Mouse (Mus musculus): Measurements from ENCODE around the gene Gm14180. TPM values are rescaled to one million over a fixed set of nuclear protein-coding genes. Genes with fewer than 3 reads are reported as not detected.
"Not testable (repeated sequence)": the region's sequence is repeated elsewhere in the genome, so short reads cannot be mapped to it uniquely, and the experiment has no call there.

Gm14180 gene
- not detected in 2 replicates for polyA plus RNA-seq (2015; fragmentation: Nextera tagmentation; extraction: Ambion mirVana)

DNA sequence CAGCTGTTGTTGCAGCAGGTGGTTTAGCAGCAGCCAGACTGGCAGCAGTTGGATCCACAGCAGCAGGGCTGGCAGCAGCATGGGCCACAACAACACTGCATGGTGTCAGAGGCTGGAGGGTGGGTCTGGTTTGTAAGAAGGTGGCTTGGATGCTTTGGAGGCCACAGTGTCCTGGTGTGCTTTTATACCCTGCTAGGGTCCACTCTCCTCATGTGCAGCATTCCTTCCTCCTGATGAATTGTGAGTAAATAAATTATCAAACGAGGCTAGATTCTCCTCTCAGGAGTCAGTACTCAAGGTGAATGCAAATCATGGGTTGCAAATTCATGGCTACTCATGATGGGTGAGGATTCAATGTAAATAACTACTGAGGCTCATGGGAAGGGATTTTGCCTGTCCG is at the start of gene Gm14180:
TSS of gene Gm14180 (minus strand) at position 101 of the 400 bp plus-strand sequence.
- H3K27ac ChIP-seq, result no peak within 1 kb of the TSS
- H3K9ac ChIP-seq, result no peak within 1 kb of the TSS
- no peaks in the 10 kb centered on the region for H3K9me3 ChIP-seq (replicated peaks)
- no peaks in the 10 kb centered on the region for H3K36me3 ChIP-seq
- 68% methylated on average over 2 of the region's 2 CpGs for WGBS
- H3K4me3 ChIP-seq (replicated peaks), result no peak within 1 kb of the TSS
- no peak within 1 kb of the TSS for H3K4me2 ChIP-seq
- ATAC-seq (replicated peaks; ENCODE audit: low FRiP score), result no peak
- H3K27me3 ChIP-seq, result no peaks in the 10 kb centered on the region
- H3K4me1 ChIP-seq, result no peaks in the 10 kb centered on the region

DNA sequence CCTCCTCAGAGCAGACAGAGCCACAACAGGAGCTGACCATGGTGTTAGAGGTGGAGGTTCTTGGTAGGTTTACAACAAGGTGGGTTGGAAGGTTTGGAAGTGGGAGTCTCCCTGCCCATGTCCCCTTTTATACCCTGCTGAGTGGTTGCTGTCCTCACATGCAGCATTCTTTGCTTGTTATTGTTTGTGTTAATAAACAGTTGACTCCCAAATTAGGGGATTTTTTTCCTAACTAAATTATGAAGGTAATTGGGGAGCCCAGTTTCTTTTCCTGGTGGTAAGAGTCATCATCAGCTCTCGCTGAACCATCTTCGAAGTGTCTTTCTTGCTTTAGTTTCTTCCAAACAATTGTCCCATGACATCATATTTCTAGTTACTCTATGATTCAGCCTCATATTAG is 46.5 kb upstream of the Gm14180 start, which contains the start of gene Krtap4-8:
TSS of gene Krtap4-8 (minus strand) at position 101 of the 400 bp plus-strand sequence.
- Histone ChIP-seq H3K4me2 (no peak within 1 kb of the TSS), H3K27me3 (no peaks in the 10 kb centered on the region), H3K36me3 (no peaks in the 10 kb centered on the region), H3K9me3 (replicated peaks) (no peaks in the 10 kb centered on the region), H3K4me1 (peaks cover 5% of the 10 kb centered on the region; the same call in 1 of the 2 replicates), H3K9ac (no peak within 1 kb of the TSS), H3K4me3 (replicated peaks) (no peak within 1 kb of the TSS), H3K27ac (no peak within 1 kb of the TSS)
- no peak for ATAC-seq (replicated peaks; ENCODE audit: low FRiP score)
- 93% methylated on average over 2 of the region's 2 CpGs for WGBS

DNA sequence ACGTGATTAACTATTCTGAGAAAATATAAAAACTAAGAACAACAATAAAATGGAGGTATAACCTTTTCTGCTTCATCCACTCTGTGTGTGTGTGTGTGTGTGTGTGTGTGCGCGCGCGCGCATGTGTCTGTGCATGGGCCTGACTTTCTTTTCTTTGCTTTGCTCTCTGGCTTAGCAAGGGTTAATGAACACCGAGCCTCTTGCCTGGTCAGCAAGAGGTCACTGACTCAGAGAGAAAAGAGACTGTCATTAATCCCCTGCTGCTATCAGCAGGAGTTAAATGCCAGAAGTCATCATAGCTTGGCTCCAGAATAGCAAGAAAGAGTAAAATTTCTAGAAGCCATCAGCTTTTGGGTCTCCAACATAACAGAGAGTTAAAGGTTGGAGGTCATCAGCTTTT is 44.3 kb upstream of the Gm14180 start:
- Histone ChIP-seq H3K9ac (no peak overlapping the region), H3K36me3 (no peaks in the 10 kb centered on the region), H3K4me3 (replicated peaks) (no peak overlapping the region), H3K27ac (no peak overlapping the region), H3K4me1 (peaks cover 5% of the 10 kb centered on the region; the same call in 1 of the 2 replicates), H3K9me3 (replicated peaks) (no peaks in the 10 kb centered on the region), H3K4me2 (no peak overlapping the region), H3K27me3 (no peaks in the 10 kb centered on the region)
- no peak for ATAC-seq (replicated peaks; ENCODE audit: low FRiP score)
- WGBS, result 65% methylated on average over 7 of the region's 7 CpGs

- not testable (repeated sequence) for H3K4me2 ChIP-seq; H3K36me3 ChIP-seq; H3K4me1 ChIP-seq; H3K27me3 ChIP-seq; H3K4me3 ChIP-seq (replicated peaks); ATAC-seq (replicated peaks; ENCODE audit: low FRiP score); H3K9ac ChIP-seq; H3K9me3 ChIP-seq (replicated peaks); H3K27ac ChIP-seq
Observed at GRCm38 (mm10) chr11:99772813-99773212, 38.7 kb upstream of the Gm14180 start, which contains the start of gene Gm11595. TSS of gene Gm11595 (minus strand) at chr11:99772913.

- H3K9me3 ChIP-seq (replicated peaks), result no peaks in the 10 kb centered on the region
- no peak for ATAC-seq (replicated peaks; ENCODE audit: low FRiP score)
- 75% methylated on average over 2 of the region's 2 CpGs for WGBS
- no peak overlapping the region for H3K9ac ChIP-seq
- H3K36me3 ChIP-seq, result no peaks in the 10 kb centered on the region
- H3K4me3 ChIP-seq (replicated peaks), result no peak overlapping the region
- H3K27ac ChIP-seq, result no peak overlapping the region
- H3K27me3 ChIP-seq, result no peaks in the 10 kb centered on the region
- no peaks in the 10 kb centered on the region for H3K4me1 ChIP-seq
- no peak overlapping the region for H3K4me2 ChIP-seq
Observed at GRCm38 (mm10) chr11:99768410-99768809, 34.3 kb upstream of the Gm14180 start.

GRCm38 (mm10) chr11:99758877-99759276 is 24.8 kb upstream of the Gm14180 start:
- no peak overlapping the region for H3K4me3 ChIP-seq (replicated peaks)
- no peaks in the 10 kb centered on the region for H3K4me1 ChIP-seq
- H3K9me3 ChIP-seq (replicated peaks), result no peaks in the 10 kb centered on the region
- no peak overlapping the region for H3K4me2 ChIP-seq
- H3K27me3 ChIP-seq, result no peaks in the 10 kb centered on the region
- no peak overlapping the region for H3K9ac ChIP-seq
- H3K27ac ChIP-seq, result no peak overlapping the region
- ATAC-seq (replicated peaks; ENCODE audit: low FRiP score), result no peak
- WGBS, result 95% methylated on average over 1 of the region's 1 CpGs
- no peaks in the 10 kb centered on the region for H3K36me3 ChIP-seq

- H3K9ac ChIP-seq, result no peak overlapping the region
- H3K9me3 ChIP-seq (replicated peaks), result no peaks in the 10 kb centered on the region
- no peak overlapping the region for H3K4me2 ChIP-seq
- H3K27me3 ChIP-seq, result no peaks in the 10 kb centered on the region
- no peaks in the 10 kb centered on the region for H3K36me3 ChIP-seq
- 64% methylated on average over 3 of the region's 3 CpGs for WGBS
- no peak overlapping the region for H3K4me3 ChIP-seq (replicated peaks)
- no peak for ATAC-seq (replicated peaks; ENCODE audit: low FRiP score)
- no peak overlapping the region for H3K27ac ChIP-seq
- no peaks in the 10 kb centered on the region for H3K4me1 ChIP-seq
Observed at GRCm38 (mm10) chr11:99743985-99744384, 9.9 kb upstream of the Gm14180 start.

DNA sequence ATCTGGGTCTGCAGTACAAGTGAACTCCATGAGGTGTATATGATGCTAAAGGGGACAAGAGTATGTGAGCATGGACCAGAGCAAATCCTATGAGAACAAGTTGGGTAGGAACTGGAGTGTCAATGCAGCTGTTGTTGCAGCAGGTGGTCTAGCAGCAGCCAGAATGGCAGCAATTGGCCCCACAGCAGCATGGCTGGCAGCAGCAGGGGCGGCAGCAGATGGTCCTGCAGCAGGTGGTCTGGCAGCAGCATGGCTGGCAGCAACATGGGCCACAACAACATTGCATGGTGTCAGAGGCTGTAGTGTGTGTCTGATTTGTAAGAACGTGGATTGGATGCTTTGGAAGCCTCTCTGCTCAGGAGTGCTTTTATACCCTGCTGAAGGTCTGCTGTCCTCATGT is 10.0 kb downstream of the Gm14180 start:
- Histone ChIP-seq H3K9me3 (replicated peaks) (no peaks in the 10 kb centered on the region), H3K4me3 (replicated peaks) (no peak overlapping the region), H3K4me2 (no peak overlapping the region), H3K4me1 (no peaks in the 10 kb centered on the region), H3K36me3 (no peaks in the 10 kb centered on the region), H3K9ac (no peak overlapping the region), H3K27ac (no peak overlapping the region), H3K27me3 (no peaks in the 10 kb centered on the region)
- 86% methylated on average over 2 of the region's 2 CpGs for WGBS
- no peak for ATAC-seq (replicated peaks; ENCODE audit: low FRiP score)

DNA sequence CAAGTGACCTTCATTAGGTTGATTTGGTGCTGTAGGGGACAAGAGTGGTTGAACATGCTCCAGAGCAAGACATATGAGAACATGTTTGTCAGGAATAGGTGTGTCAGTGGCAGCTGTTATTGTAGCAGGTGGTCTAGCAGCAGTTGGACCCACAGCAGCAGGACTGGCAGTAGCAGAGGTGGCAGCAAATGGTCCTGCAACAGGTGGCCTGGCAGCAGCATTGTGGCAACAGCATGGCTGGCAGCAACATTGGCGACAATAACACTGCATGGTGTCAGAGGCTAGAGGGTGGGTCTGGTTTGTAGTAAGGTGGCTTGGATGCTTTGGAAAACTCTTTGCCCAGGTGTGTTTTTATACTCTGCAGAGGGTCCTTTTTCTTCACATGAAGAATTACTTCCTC is 15.3 kb downstream of the Gm14180 start:
- 92% methylated on average over 1 of the region's 1 CpGs for WGBS
- H3K27me3 ChIP-seq, result no peaks in the 10 kb centered on the region

GRCm38 (mm10) chr11:99690463-99690862 is 43.6 kb downstream of the Gm14180 start, which contains the start of gene Gm14190:
TSS of gene Gm14190 (minus strand) at chr11:99690740.
- H3K4me2 ChIP-seq, result no peak within 1 kb of the TSS
- no peaks in the 10 kb centered on the region for H3K9me3 ChIP-seq (replicated peaks)
- H3K36me3 ChIP-seq, result no peaks in the 10 kb centered on the region
- H3K27ac ChIP-seq, result no peak within 1 kb of the TSS
- ATAC-seq (replicated peaks; ENCODE audit: low FRiP score), result no peak
- H3K4me1 ChIP-seq, result no peaks in the 10 kb centered on the region
- no peaks in the 10 kb centered on the region for H3K27me3 ChIP-seq
- no peak within 1 kb of the TSS for H3K9ac ChIP-seq
- 94% methylated on average over 1 of the region's 1 CpGs for WGBS
- H3K4me3 ChIP-seq (replicated peaks), result no peak within 1 kb of the TSS

More for the DNA sequence above, 15.3 kb downstream of the Gm14180 start:
- Histone ChIP-seq H3K4me1 (no peaks in the 10 kb centered on the region), H3K4me3 (replicated peaks) (no peak overlapping the region), H3K9me3 (replicated peaks) (no peaks in the 10 kb centered on the region), H3K4me2 (no peak overlapping the region), H3K36me3 (no peaks in the 10 kb centered on the region), H3K9ac (no peak overlapping the region), H3K27ac (no peak overlapping the region)
- ATAC-seq (replicated peaks; ENCODE audit: low FRiP score), result no peak

DNA sequence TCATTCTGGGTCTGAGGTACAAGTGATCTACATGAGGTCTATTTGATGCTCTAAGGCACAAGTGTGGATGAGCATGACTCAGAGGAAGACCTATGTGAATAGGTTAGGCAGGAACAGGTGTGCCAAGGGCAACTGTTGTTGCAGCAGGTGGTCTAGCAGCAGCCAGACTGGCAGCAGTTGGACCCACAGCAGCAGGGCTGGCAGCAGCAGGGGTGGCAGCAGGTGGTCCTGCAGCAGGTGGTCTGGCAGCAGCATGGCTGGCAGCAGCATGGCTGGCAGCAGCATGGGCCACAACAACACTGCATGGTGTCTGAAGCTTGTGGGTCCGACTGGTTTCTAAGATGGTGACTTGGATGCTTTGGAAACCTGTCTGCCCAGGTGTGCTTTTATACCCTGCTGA is 48.9 kb downstream of the Gm14180 start:
- H3K9me3 ChIP-seq (replicated peaks); H3K27me3 ChIP-seq; H3K4me3 ChIP-seq (replicated peaks); ATAC-seq (replicated peaks; ENCODE audit: low FRiP score); H3K4me2 ChIP-seq; H3K27ac ChIP-seq; H3K9ac ChIP-seq; H3K36me3 ChIP-seq; H3K4me1 ChIP-seq: not testable (repeated sequence)
- WGBS, result 84% methylated on average over 1 of the region's 1 CpGs
